Mouse (Mus musculus) c-Kit-positive CD71-positive TER-119-positive erythroid progenitor cells, embryonic 14.5 days (primary cell): Measurements from ENCODE around the gene Tmem11.
"Not testable (repeated sequence)": the region's sequence is repeated elsewhere in the genome, so short reads cannot be mapped to it uniquely, and the experiment has no call there.

Experiments
- DNase-seq: peaks from one replicate; pipeline ENCODE4 v3.0.0-alpha.2; 2013; ENCODE audit warnings: low spot score

Tmem11 gene

DNA sequence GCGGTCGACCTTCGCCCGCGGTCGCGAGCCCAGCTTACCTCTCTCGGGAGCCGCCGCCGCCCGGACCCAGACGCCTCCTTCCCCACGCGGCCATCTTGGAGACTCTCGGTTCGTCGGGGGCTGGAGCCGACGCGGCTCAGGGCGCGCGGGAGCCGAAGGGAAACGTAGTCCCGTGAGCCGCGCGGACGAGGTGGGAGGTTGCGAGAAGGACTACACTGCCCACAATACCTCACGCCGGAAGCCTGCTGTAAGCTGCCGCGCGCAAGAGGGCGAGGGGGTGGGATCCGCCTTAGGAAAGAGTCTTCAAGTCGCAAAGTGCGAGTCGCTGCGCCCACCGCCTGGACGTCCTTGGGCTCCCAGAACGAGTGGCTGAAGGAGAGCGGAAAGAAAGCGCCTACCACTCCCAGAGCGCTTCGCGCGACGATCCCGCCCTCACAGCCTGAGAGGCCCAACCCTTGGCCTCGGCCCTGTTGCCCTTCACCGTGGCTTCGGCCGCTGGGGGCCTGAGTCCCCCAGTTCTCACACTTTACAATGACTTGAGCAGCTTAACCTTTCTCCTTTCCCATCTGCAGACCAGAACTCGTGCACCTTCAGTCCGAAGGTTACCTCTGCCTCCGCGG lies at the start of gene Tmem11:
Tmem11 (minus strand) TSS at position 598 of the 620 bp plus-strand sequence.
- DNase-seq = peak; percentile 92

DNA sequence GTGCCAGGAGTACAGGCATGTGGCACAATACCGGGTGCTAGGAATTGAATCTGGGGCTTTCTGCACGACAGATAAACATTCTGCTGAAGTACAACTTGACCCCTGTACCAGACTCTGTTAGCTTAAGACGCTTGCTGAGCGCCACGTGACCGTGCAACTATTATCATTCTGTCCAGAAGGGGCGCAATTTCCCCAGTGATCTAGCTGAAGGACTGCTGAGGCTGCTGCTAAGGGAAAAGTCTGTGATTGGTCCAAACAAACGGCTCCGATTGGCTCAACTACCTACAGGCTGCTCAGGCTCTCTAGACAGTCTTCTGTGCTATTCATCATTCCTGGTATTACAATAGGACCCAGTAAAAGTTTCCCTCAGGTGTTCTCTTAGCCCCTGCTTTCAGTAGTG lies 48.2 kb upstream of the Tmem11 start:
- peak; percentile 97 for DNase-seq

DNA sequence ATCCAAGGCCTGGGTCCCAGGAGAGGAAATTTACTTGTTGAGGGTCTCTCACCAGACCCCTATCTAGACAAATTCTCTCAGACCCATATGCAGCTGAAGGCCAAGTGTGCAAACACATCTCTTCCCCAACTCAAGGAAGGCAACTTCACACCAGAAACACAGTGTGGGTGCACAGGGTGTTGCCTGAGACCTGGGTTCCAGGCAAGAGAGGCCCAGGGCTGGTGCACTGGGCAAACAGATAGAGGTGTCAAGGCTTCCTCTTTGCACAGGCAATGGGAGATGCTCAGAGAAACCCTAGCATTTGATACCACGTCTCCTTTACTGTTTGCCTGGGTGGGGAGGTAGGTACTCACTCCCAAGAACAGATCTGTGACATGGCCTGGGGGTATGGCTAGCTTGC lies 45.9 kb upstream of the Tmem11 start:
- peak; percentile 42 for DNase-seq

DNA sequence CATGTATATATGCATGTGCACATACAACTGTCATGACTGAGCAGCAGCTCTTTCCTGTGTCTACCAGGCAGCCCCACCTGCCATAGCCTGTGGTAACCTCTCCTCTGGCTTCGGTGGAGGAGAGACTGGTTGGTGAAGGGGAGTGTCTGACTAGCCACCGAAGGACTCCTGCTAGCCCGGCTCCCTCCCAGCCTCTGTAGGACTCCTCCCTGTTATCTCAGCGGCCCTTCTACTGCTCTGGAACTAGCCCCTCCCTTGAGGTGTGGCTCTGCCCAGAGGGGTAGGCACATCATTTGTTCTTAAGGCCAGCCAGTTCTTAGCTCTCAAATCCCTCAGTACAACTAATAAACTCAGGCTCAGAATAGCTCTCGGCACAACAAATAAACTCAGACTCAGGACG lies 45.4 kb upstream of the Tmem11 start:
- DNase-seq = peak; percentile 86

DNA sequence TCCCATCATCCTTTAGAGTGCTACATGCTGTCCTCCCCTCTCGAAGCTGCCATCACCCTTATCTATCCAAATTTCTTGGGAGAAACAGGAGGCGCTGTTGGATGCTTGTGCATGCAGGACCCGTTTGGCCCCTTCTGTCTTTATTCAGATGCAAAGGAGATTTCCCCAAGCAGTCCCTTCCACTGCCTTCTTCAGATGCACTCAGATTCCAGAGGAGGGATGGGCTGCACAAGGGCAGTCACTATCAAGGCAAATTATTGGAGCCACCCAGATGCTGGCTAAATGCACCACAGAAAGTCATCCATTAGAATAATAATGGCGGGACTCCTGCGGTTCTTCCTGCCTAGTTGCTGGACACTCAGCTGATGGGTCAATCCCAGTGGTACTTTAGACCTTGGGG lies 43.9 kb upstream of the Tmem11 start:
- no peak for DNase-seq

DNA sequence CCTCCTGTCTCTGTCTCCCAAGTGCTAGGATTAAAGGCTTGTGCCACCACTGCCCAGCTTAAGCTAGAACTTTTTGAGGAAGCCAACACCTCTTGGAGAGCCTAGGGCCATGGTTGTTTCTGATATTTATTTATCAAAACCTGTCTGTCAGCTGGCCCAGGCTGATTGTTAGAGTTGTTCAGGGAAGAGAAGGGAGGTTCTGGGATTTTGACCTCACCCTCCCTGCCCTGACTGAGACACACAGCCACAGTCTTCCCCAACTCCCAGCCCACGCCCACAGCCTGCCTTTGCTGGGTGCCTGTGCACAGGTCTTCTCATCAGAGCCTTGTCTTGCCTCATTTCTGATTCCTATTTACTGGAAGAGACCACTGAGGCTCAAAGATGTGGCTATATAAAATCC lies 43.1 kb upstream of the Tmem11 start:
- DNase-seq = peak; percentile 84

DNA sequence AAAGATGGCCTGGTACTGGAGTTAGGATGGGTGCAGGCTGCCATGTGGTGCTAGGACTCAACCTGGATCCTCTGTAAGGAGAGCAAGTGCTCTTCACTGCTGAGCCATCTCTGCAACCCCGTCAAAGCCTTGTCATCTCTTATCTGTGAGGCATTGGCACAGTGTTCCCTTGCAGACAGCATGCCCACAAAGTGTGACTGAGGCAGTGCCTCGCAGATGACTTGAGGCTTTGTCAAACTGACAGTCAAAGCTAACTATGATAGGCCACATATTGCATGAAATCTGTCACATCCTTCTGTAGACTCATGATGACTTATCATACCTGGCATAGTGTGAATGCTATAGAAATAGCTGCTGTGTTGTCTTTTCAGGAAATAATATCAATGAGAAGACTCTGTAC lies 40.9 kb upstream of the Tmem11 start:
- no peak for DNase-seq

DNA sequence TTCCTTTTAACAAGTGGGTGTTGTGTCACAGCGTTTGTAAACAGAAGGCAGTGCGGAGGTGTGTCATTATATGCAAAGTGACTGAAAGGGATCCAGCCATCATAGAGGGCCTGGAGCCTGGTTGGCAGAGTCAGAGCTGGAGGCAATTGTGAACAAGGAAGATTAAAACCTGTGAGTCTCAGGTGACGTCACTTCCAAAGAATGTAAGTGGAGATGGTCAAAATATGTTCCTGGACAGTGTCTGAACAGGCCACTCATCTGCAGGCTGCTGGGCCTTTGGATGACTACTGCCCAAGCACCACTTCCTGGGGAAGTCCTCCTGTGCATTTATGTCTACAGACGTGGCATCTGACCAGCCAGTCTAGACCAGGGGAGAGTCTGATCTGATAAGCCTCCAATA lies 36.1 kb upstream of the Tmem11 start:
- DNase-seq = no peak

DNA sequence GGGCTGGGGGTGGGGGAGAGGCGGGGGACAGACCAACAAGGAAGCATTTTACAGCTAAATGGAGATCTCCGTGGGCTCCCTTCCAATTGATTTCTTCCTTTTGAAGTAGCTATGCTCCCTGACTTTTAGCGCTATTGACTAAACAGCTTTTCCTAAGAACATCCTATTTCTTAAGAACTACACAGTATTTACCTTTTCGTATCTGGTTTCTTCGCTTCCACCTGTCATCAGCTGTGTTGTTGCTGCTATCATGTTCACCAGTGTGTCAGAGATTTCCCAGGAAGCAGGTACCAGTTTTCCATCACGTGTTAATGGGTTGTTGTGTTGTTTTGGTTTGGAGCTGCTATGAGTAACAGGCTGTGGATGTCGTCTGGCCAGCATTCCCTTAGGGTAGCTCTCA lies 35.4 kb upstream of the Tmem11 start, which contains the start of gene Natd1:
Natd1 (minus strand) TSS at position 260 of the 400 bp plus-strand sequence.
- DNase-seq = no peak

DNA sequence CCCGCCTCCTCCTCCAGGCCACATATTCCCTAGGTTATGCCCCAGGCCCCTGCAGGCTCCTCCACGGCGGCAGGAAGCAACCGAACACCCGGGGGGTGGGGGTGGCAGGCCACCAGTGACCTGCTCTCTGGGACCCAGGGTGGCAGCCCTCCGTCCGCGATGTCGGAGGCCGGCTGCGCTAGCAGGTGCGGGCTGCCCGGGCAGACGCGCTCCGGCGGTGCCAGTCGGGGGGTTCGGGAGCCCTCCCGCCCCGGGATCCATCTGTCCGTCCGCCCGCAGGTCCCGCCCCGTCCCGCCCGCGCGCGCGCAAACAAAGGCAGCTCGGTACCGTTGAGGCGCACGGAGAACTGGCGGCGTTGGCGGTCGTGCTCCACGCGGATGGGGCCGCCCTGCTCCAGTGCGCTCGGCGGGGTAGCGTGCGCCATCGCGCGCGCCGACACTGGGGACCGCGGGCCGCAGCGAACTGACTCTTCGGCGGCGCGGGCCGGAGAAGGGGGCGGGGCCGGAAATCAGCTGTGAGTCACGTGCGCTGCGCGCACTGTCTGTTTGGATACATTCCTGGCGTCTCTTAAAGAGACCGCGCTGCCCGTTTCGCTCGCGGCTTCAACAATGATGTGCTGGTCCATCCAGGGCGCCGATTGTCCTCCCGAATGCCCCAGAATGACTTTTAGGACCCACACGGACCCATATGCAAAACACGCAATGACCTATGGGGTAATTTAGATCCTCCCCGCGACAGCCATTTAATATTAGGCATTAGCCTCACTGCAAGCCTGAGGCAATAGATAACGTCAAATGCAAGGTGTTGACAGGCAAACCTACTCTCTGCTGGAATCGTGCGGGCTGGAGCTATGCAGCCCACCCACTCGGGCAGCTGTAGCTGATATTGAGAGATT lies 34.5 kb upstream of the Tmem11 start:
- DNase-seq = peak; percentile 84

DNA sequence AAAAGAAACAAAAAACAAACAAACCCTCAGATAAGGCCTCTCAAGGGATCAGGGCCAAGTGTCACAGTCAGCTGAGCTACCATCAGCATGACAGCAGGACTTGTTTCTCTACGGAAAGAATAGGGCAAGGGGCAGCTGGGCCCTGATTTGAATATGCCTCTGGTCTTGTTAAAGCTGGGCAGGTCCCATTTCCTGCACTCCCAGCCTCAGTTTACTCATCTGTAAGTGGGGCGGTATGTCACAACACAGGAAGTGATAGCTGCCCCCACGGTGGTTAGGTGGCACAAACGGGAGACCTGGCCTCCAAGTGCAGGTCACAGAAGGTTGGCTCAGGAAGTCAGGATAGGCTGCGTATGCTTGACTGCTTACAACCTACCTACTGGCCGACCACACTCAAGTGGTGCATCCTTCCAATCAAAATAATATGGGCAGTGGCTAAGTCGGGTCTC lies 33.5 kb upstream of the Tmem11 start:
- DNase-seq = no peak

DNA sequence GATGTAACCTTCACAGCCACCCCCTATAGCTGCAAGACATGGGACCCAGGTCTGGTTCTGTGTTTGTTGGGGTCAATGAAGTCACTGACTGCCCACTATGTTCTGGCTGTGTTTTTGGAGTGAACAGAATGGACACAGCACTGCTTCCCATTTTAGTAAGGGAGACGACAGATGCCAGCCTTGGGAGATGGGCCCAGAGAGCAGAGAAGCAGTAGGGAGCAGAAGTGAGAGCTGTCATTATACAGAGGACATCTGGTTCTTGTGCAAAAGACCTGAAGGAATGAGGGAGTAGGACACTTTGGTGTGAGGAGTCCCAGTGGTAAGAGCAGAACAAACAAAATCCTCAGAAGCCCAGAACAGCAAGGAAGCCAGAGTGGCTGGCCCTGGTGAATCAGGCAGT lies 30.6 kb upstream of the Tmem11 start:
- DNase-seq = no peak

DNA sequence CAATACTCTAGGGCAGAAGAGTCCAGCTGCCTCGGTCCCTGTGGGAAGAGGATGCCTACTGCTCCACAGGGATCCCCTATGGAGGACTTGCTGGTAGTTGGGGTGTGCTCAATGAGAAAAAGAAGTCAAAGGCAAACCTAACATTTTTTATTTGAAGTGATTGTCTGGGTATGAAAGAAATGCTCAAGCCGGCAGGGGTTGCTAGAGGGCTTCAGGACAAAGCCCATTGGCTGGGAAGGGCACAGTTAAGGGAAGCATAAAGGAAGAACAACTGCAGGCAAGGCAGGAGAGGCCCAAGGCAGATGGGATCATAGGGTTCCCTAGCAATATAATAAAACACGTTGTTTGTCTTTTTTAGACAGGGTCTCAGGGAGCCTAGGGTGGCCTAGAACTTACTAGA lies 29.0 kb upstream of the Tmem11 start:
- no peak for DNase-seq

DNA sequence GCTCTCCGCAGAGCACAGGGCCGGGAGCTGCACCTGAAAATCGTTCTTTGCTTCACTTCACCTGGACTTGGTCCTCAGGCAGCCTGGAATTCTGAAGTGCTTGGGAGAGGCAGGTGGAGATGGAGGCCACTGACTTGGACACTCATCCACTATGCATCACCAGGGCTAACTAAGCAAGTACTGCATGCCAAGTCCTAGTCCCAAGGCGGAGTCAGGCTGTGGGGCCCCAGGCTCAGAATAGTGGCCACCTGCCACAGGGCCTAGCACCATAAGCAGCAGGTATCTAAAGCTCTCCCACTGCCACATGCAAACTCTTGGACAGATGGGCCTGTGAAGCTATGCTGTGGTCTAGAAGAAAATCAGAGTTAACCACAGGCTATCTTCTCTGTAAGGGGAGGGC lies 27.4 kb upstream of the Tmem11 start:
- no peak for DNase-seq

DNA sequence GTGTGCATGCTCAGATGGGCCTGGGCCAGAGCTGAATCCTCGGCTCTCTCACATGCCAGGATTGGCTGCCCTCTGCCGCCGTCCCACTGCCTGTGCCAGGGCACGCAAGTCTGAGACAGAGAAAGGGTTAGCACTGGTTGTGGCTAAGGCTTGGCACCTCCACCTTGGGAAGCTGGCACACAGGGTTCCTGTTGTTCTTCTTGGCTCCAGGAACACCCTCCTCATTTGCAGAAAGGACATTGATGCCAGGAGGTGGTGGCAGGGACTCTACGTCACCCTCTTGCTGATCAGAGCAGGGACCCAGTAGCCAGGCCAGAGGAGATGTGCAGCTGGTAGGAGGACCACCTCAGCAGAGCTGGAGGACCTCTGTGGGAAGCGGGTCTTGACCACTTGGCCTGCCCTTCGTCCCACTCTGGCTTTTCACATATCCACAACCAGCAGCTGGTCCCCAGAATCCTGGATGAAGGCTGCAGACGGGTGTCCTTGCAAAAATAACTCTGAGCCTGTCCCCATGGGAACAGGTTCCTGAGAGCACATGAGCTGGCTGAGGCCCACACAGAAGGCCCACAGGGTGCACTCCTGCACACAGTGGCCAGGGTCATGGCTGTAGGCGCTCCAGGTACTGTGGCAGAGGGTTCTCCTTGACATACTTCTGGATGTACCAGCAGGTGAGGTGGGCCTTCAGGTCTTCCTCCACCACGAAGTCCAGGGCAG lies 26.5 kb upstream of the Tmem11 start:
- no peak for DNase-seq

DNA sequence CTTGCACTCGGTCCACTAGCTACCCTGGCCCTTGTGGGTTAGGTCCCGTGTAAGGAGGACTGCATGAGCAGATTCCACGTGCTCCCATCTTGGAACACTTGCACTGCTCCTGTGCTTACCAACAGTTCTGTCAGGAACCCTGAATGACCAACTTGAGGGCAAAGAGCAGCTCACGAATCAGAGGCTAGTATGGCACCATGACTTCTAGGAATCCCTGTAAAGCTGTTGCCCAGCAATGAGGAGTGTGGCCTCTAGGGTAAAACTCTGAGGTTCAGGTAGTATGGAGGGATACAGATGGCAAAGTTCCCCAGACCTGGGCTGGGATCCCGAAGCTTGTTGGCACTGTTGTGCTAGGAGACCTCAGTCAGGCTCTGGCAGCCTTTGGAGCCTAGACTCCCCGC lies 24.6 kb upstream of the Tmem11 start:
- no peak for DNase-seq

DNA sequence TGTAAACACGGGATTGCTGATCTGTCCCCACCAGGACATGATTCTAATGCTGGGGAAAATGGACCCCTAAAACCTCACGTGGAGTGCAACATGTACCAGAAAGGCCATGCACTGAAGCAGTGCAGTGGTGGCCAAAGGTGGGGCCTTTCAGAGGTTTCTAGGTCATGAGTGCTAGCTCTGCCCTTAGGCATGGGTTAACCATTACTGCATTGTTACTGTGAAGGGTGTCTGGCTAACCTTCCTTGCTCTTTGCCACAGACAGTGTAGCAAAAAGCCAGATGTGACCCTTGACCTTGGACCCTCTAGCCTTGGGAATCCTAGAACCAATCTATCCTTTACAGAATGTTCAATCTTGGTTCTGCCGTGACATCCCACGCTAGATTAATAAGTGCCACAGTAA lies 23.4 kb upstream of the Tmem11 start:
- no peak for DNase-seq

DNA sequence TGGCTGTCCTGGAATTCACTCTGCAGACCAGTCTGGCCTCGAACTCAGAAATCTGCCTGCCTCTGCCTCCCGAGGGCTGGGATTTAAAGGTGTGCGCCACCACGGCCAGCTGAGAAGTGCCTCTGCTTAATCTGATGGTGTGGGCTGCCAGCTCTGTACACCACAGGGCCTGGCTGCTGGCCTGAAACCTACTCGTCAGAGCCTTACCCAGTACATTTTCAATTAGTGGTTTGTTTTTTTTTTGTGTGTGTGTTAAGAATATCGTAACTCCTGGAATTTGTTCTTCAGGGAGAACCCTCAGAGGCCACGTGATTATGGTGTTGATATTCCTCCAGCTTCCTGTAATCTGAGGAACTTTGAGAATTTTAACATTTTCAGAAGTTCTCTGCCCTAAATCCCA lies 22.9 kb upstream of the Tmem11 start:
- no peak for DNase-seq

DNA sequence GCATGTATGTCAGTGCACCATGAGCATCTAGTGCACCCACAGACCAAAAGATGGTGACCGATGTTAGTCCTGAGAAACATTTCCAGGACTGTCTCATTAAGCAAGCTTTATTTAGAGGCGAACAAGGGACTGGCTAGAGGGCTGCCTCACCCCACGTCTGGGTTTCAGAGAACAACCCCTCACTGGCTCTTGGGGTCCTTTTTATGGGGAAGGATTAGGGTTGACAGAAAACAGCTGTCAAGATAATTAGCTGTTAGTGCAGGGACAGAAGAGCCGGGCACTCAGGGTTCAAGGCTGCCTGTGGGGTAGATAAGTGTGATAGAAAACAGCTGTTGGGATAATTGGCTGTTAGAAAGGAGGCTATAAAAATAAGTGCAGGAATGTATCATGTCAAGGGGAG lies 16.8 kb upstream of the Tmem11 start:
- DNase-seq = no peak

DNA sequence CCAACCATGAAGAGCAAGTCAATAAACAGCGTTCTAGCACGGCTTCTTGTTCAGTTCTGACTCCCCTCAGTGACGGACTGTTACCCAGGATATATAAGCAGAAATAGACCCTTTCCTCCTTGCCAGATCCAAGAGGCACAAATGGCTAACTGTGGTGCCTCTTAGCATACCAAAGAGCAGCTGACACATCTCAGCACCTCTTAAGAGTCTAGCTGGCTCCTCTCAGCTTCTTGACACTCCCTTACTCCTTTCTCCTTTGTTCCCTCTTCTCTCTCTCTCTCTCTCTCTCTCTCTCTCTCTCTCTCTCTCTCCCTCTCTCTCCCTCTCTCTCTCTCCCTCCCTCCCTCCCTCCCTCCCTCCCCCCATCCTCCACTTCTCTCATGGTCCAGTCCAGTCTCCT lies 11.7 kb upstream of the Tmem11 start:
- no peak for DNase-seq

DNA sequence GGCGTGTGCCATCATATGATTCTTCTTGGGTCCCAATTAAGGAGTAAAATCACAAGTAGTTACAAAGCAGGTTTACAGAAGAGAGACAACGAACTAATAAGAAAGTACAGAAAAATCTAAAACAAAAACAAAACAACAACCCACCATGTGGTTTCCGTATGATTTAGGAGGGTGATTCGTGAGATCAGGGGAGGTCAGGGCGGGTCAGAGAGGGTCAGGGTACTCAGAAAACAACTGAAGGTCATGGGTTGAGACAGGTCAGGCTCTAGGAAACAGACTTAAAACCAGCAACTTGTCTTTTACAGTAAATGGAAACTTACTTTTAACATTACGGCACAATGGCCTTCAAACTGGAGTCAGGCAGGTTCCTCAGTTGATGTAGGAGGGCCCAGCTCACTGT lies 11.2 kb upstream of the Tmem11 start:
- no peak for DNase-seq

DNA sequence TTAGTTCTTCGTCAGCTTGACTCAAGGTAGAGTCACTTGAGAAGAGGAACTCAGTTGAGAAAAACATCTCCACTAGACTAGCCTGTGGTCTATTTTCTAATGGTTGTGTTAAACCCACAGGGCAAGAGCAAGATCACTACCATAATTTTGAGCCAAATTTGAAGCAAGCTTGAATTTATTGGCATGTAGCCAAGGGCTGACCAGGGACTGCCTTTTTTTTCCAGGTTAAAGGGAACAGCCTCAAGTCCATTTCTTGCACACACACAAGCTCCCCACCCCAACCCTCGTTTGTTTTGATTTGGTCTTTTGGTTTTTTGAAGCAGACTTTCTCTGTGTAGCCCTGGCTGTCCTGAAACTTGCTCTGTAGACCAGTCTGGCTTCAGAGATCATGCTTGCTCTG lies 10.8 kb upstream of the Tmem11 start:
- DNase-seq = no peak

DNA sequence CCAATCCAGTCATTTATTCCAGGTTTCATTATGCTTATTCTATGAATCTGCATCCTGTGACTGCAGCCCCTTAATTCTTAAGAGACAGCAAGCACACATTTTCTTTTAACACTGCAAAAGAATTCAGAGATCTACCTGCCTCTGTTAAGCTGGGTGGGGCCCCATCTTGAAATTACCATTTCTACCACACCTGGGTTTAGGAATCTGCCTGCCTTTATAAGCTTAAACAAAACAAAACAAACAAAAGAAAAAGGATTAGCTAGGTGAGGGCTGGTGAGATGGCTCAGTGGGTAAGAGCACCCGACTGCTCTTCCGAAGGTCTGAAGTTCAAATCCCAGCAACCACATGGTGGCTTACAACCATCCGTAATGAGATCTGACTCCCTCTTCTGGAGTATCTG lies 7.9 kb upstream of the Tmem11 start:
- not testable (repeated sequence) for DNase-seq
